Mouse (Mus musculus) skeletal muscle tissue, adult 2 months (tissue): ENCODE data around the gene Ppp1r15b.

ENCODE experiments used
- DNase-seq: peaks from one replicate; pipeline ENCODE4 v3.0.0-alpha.2; 2012; ENCODE audit warnings: low read depth, low spot score

Ppp1r15b gene

GRCm38 (mm10) chr1:133130638-133131560 lies at the start of gene Ppp1r15b:
TSS of gene Ppp1r15b (plus strand) at chr1:133131143.
- DNase-seq = peak; percentile 99

- no peak for DNase-seq
These were observed 47.9 kb upstream of the Ppp1r15b start for GRCm38 (mm10) chr1:133083003-133083546.

- peak; percentile 84 for DNase-seq
These were observed 46.9 kb upstream of the Ppp1r15b start for GRCm38 (mm10) chr1:133083942-133084625.

GRCm38 (mm10) chr1:133084708-133085416 lies 46.1 kb upstream of the Ppp1r15b start:
- DNase-seq = no peak

GRCm38 (mm10) chr1:133085417-133085742 lies 45.6 kb upstream of the Ppp1r15b start:
- no peak for DNase-seq

GRCm38 (mm10) chr1:133086804-133087203 lies 44.1 kb upstream of the Ppp1r15b start:
- DNase-seq = no peak

- peak; percentile 76 for DNase-seq
These were observed 43.6 kb upstream of the Ppp1r15b start for GRCm38 (mm10) chr1:133087206-133087905.

GRCm38 (mm10) chr1:133088196-133088595 lies 42.7 kb upstream of the Ppp1r15b start:
- no peak for DNase-seq

- DNase-seq = no peak
These were observed 41.5 kb upstream of the Ppp1r15b start for GRCm38 (mm10) chr1:133089415-133089814.

GRCm38 (mm10) chr1:133090641-133091040 lies 40.3 kb upstream of the Ppp1r15b start:
- no peak for DNase-seq

GRCm38 (mm10) chr1:133091483-133091882 lies 39.5 kb upstream of the Ppp1r15b start:
- no peak for DNase-seq

GRCm38 (mm10) chr1:133093719-133094118 lies 37.2 kb upstream of the Ppp1r15b start:
- no peak for DNase-seq

- DNase-seq = peak; percentile 44
These were observed 29.8 kb upstream of the Ppp1r15b start for GRCm38 (mm10) chr1:133100980-133101798.

- no peak for DNase-seq
These were observed 28.8 kb upstream of the Ppp1r15b start for GRCm38 (mm10) chr1:133102108-133102507.

- no peak for DNase-seq
These were observed 27.6 kb upstream of the Ppp1r15b start for GRCm38 (mm10) chr1:133103315-133103714.

- no peak for DNase-seq
These were observed 27.1 kb upstream of the Ppp1r15b start for GRCm38 (mm10) chr1:133103871-133104270.

- no peak for DNase-seq
These were observed 14.8 kb upstream of the Ppp1r15b start for GRCm38 (mm10) chr1:133116108-133116507.

GRCm38 (mm10) chr1:133118127-133118526 lies 12.8 kb upstream of the Ppp1r15b start:
- no peak for DNase-seq

- DNase-seq = no peak
These were observed 12.1 kb upstream of the Ppp1r15b start for GRCm38 (mm10) chr1:133118844-133119243.
